Mouse (Mus musculus) spleen, postnatal 10 days (tissue): ENCODE data around the gene C7.
"Not testable (repeated sequence)": the region's sequence is repeated elsewhere in the genome, so short reads cannot be mapped to it uniquely, and the experiment has no call there.

ENCODE experiments used
- DNase-seq, 2 experiments: peaks; one replicate each; pipeline ENCODE4 v3.0.0; 2021 to 2022; ENCODE audit warnings: low spot score in 2 of 2

Gene C7

GRCm38 (mm10) chr15:5063635-5064034 is at the start of gene C7:
C7 (minus strand) TSS chr15:5063740.
- no peak for DNase-seq

DNA sequence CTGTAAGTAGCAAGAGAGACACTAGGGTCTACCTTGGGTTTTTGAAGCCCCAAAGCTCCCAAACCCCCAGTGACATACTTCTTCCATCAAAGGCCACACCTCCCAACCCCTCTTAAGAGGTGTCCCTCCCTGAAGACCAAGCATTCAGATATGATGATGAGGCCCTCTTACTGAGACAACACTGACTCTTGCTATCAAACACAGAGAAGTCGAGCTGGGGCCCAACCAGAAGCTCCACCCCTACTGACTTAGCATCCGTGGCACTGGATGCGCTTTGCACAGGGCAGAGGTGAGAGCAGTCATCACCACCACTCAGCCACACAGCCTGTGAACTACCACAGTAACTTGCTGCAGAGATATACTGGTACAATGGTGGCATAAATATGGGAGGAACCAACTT is 49.1 kb upstream of the C7 start:
- DNase-seq = no peak

GRCm38 (mm10) chr15:5108655-5109040 is 45.1 kb upstream of the C7 start:
- no peak for DNase-seq

- peak in 1 of 2 experiments; percentile 40 for DNase-seq
Measured at GRCm38 (mm10) chr15:5107686-5108654, 44.4 kb upstream of the C7 start, which contains the start of gene Card6. Card6 (minus strand) TSS chr15:5108539.

DNA sequence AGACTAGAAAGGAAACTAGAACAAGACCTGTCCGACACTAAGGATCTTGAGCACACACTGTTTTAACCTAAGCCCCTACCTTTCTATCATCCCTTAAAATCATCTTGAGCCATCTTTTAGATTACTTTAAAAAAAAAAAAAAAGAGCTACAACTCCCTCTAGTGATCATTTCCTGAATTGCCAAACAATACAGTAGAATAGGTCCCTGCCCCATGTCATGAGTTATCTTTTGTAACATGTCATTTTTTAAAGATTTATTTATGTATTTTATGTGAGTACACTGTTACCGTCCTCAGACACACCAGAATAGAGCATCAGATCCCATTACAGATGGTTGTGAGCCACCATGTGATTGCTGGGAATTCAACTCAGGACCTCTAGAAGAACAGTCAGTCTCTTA is 42.8 kb upstream of the C7 start:
- DNase-seq = no peak

- DNase-seq = no peak
Measured at GRCm38 (mm10) chr15:5105891-5106290, 42.4 kb upstream of the C7 start.

- no peak for DNase-seq
Measured at GRCm38 (mm10) chr15:5102312-5102711, 38.8 kb upstream of the C7 start.

DNA sequence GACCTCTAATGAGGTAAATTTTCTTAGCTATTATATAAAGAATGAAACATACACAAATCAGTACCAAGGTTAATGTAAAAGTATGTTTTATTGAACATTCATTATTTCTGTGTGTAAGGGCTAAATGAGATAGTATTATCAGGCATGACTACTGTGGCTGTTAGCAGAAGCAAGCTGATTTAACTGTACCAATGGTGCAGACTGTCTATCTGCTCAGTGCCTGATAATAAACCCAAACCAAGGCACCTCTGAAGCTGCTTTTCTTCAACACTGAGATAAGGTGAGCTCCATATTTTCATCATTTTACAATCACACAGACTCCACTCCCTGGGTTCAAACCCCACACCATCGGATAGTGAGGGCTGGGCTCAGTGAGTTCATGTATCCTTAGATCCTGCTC is 33.8 kb upstream of the C7 start:
- no peak for DNase-seq

DNA sequence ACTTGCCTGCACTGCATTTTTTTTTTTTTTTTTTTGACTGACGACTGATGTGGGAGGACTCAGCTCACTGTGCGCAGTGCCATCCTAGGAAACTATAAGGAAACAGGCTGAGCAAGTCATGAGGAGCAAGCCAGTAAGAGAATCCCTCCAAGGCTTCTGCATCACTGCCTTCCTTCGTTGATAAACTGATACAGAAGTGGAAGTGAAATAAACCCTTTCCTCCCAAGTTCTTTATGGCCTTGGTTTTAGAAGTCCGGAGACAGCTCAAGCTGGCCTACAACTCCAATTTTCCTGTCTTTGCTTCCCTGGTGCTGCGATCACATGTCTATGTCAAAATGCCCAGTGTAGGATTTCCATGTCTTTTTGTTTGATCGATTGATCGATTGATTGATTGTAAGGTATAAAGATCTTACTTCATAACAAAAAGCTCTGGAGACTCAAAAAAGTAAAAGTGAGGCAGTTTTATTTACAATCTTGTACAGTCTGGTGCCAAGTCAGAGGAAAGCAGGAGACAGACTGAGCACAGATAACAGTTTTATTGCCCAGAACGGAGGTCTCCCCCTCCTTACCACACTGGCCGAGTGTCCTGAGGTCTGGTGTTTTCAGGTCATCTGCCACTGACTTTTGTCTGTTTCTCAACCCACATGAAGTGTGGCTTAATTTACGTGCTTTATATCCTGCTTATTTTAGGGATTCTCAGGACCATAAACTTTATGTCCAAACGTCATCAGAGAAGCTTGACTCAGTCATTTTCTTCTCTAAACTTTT is 32.2 kb upstream of the C7 start:
- DNase-seq = no peak

- DNase-seq = no peak
Measured at GRCm38 (mm10) chr15:5090131-5090530, 26.6 kb upstream of the C7 start.

DNA sequence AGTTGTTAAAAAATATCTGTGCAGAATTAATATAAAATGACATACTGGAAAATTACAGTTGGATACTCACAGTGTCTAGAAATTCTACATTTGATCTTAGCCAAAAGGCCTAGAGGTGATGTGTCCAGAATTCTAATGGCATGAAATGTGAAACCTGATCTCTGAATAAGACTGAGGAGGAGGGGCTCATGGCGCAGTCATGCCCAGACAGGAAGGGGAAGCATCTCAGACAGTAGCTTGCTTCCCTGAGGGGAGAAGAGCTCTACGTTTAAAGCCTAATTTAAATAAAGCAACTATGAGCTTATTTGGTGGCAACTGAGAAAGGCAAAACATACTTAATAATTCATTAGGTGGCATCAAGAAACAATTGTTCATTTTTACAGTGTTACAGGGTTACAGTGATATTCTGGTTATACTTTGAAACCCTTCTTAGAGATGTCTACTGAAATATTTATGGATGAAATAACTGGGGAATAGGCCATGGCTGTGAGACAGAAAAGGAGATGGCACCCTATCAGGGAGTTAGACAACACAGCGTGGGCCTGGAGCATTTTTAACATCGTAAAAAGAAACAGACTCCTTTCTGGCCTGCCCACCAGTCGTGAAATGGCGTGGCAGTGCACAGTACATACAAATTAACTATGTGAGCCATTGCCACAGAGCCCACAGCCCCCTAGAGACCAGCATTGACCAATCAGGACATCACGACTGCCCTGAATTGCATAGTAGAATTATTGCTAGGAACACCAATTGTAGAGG is 25.5 kb upstream of the C7 start:
- DNase-seq = no peak

DNA sequence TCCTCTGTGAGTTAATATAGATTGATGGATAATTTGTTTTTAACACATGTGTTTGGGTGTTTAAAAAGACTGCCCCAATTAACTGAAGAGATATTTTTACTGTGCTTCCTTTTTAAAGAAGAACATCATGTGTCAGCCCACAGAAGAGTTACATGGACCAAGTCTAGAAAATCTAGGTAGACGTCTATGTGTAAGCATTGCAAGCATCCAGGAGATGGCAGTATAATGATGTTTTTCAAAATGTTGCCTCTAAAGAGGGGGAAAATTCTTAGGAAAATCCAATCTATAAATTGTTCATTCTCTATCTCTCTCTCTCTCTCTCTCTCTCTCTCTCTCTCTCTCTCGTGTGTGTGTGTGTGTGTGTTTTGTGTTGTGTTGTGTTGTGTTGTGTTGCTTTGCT is 22.6 kb upstream of the C7 start:
- DNase-seq = no peak

GRCm38 (mm10) chr15:5081235-5081634 is 17.7 kb upstream of the C7 start:
- no peak for DNase-seq

- no peak for DNase-seq
Measured at GRCm38 (mm10) chr15:5068801-5069518, 5.4 kb upstream of the C7 start.

DNA sequence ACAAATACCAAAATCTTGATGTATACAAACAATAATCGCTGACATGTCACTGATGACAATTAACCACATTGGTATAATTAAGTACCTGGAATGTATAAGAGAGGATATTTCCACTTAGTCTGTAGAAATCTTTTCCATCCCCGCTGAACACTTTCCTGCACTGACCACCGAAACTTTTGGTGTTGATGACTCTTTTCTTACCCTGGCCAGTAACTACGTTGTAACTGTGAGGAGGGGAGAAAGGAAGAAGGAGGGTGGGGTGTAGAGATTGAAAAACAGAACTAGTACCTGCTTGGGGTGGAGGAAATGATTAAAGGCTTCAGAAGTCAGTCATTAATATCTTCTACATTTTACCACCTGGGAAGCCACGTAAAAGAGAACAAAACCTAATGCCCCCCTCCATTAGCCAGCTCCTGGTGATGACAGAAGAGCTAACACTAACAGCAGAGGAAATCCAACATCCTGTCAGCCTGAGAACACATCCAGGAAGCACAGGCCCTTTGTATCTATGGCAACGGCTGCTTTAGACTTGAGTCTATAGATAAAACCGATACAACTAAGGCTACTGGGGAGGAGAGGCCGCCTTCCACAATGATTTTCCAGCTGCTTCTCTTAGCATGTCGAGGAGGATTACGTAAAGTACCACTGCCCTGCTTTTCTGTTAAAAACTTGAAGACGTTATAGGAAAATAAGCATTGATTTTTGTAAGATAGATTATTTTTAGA is 17.8 kb downstream of the C7 start:
- no peak for DNase-seq

- DNase-seq = no peak
Measured at GRCm38 (mm10) chr15:5029256-5029655, 34.3 kb downstream of the C7 start.

GRCm38 (mm10) chr15:5023479-5024265 is 39.9 kb downstream of the C7 start:
- not testable (repeated sequence) for DNase-seq

- DNase-seq = no peak
Measured at GRCm38 (mm10) chr15:5009644-5010107, 53.9 kb downstream of the C7 start.

DNA sequence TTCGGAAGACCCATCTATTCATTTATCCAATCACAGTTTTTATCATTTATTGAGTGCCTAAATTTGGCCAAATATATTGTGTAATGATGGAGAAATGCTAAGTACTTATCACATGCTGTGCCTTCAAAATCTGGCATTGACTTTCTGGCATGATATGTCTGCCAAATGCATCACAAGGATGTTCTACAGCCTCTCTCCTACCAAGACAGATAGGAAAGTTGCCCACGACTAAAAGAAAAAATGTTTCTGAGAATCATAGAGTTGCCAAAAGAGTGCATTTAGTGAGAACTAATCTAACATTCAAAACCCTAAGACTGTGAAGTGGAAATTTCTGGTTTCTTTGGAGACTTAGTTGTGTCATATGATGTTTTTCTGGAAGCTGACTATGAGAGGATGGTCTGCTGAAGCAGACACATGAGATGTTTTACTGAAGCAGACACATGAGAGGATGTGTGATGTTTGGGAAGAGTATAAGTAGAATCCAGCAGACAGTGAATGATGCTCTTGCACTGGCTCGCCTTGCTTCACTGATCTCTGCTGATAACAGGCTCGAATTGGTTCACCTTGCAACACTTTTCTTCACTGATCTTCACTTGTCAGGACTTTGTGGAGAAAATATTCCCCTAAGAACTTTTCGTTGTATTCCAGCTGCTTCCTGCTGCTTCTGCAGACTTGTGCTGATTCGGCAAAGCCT is 59.9 kb downstream of the C7 start:
- no peak for DNase-seq
